Mouse (Mus musculus) cerebellum, adult 2 months (tissue): ENCODE data around the gene Crebrf. TPM values are rescaled to one million over a fixed set of nuclear protein-coding genes. Genes with fewer than 3 reads are reported as not detected.

Experiments used
- DNase-seq, 2 experiments: peaks; one replicate each; pipeline ENCODE4 v3.0.0; 2021
- H3K27ac ChIP-seq: fragments of 200-500 bp; 2 replicates; pipeline ENCODE4 v1.5.1; 2012; ENCODE audit warnings: low read length, control low read depth, inconsistent platforms; ENCODE audit not compliant: insufficient read depth
- H3K27me3 ChIP-seq: fragments of 200-500 bp; 2 replicates; pipeline ENCODE4 v1.6.1; 2012; ENCODE audit warnings: inconsistent platforms, mild to moderate bottlenecking, low read length, moderate library complexity; ENCODE audit not compliant: control insufficient read depth, insufficient read depth
- H3K4me1 ChIP-seq: fragments of 200-500 bp; 2 replicates; pipeline ENCODE4 v1.6.1; 2011; ENCODE audit warnings: low read length; ENCODE audit not compliant: control insufficient read depth, insufficient read depth
- H3K4me3 ChIP-seq: fragments of 200-500 bp; replicated peaks from 2 replicates; pipeline ENCODE3; 2011; ENCODE audit warnings: mild to moderate bottlenecking, low read depth, low read length, control low read depth; ENCODE audit not compliant: insufficient read depth
- CTCF ChIP-seq: fragments of 200-500 bp; IDR thresholded peaks from 2 replicates; pipeline ENCODE4 v1.5.1; 2011; ENCODE audit warnings: low read depth, mild to moderate bottlenecking, control low read depth, low read length, moderate library complexity, borderline replicate concordance; ENCODE audit not compliant: insufficient read depth
- POLR2A ChIP-seq: fragments of 200-500 bp; IDR thresholded peaks from 2 replicates; pipeline ENCODE4 v1.6.1; 2011; ENCODE audit warnings: low read length, control low read depth, borderline replicate concordance; ENCODE audit not compliant: insufficient read depth
- WGBS: fragments of 180-500 bp; shearing (Covaris S2); methylation state at CpG from one replicate; pipeline ENCODE4 v1.1.7; 2018; 5-methylcytosine and 5-hydroxymethylcytosine counted together
- polyA plus RNA-seq: library from polyadenylated mRNA; depleted of rRNA; stranded (reverse); fragments of >200 nt; gene quantifications from 2 replicates; pipeline ENCODE4 v1.2.3, GENCODE M21; 2012

Gene Crebrf
- polyA plus RNA-seq, 1 experiment: 20.2 TPM

DNA sequence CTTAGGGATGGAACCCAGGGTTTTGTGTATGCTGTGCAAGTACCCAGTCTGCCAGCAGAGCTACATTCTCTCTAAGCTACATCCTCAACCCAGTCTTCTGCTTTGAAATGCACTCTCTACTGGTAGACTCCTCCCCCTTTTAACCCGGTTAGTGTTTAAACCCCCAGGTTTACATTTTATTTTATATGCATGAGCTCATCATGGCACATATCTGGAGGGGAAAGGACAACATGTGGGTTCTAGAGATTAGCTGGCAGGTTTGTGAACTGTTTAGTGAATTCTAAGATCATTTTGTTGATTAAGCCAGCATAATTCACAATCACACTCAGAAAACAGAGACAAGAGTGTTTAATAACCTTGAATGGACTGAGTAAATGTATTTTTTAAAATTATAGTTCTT lies 9.3 kb downstream of the Crebrf start:
- H3K27ac ChIP-seq: no peak overlapping the region
- no peak for DNase-seq
- TF ChIP-seq CTCF: no peak
- no peak for TF ChIP-seq POLR2A
- WGBS: 61% methylated on average over 1 of the region's 1 CpGs
- H3K4me3 ChIP-seq: no peak overlapping the region
- H3K27me3 ChIP-seq: no peaks in the 10 kb centered on the region
- peaks cover 4% of the 10 kb centered on the region; the same call in 1 of the 2 replicates for H3K4me1 ChIP-seq

DNA sequence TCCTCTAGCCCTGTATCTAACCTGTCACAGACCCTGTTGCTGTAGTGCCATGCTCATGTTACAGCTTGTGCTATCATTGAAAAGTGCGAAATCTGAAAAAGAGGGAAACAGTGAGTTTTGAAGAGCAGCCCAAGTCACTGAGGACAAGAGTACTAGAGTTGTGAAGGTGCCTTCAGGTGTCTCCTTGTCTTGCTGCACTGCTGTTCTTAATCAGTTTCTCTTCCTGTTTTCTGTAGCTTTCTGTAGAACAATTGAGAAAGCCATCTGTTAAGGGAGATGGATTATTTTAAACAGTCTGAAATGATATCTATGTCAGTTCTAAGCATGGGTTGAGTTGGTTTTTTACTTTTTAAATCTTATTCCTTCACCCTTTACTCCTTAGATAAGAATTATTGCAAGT lies 11.2 kb downstream of the Crebrf start:
- H3K4me3 ChIP-seq: no peak overlapping the region
- no peak overlapping the region for H3K27ac ChIP-seq
- H3K4me1 ChIP-seq: peaks cover 4% of the 10 kb centered on the region; the same call in 1 of the 2 replicates
- DNase-seq: no peak
- 84% methylated on average over 1 of the region's 1 CpGs for WGBS
- H3K27me3 ChIP-seq: no peaks in the 10 kb centered on the region
- TF ChIP-seq CTCF: no peak
- no peak for TF ChIP-seq POLR2A

DNA sequence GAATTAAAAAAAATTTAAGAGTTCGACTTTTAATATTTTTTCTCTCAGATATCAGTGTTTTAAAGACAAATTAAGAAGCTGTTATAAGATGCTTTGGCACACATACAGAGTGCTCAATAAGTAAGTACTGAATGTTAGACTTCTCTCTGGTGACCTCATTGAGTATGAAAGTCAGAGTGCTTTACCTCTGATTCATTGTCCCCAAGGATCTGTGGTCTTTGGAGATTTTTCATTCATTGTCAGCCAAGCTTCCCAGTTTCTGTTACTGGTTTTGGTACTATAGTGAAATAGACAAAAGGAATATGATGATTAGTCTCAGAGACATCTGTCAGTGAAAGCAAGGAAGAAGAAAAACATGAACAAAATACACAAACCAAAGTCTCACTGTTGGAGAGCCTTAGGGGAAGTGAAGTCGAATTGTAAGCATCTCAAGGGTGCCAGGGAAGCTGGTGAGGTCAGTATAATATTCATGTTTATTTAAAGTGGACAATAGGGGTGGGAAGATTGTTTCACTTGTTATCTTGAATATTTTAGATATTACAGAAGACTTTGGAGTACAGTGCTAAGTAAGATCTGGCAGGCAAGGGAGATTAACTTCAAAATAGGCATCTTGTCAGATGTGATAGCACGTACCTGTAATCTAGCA lies 11.8 kb downstream of the Crebrf start:
- Histone ChIP-seq H3K27ac (no peak overlapping the region), H3K4me3 (no peak overlapping the region), H3K4me1 (peaks cover 4% of the 10 kb centered on the region; the same call in 1 of the 2 replicates), H3K27me3 (no peaks in the 10 kb centered on the region)
- TF ChIP-seq CTCF (no peak), POLR2A (no peak)
- 62% methylated on average over 3 of the region's 3 CpGs for WGBS
- no peak for DNase-seq

DNA sequence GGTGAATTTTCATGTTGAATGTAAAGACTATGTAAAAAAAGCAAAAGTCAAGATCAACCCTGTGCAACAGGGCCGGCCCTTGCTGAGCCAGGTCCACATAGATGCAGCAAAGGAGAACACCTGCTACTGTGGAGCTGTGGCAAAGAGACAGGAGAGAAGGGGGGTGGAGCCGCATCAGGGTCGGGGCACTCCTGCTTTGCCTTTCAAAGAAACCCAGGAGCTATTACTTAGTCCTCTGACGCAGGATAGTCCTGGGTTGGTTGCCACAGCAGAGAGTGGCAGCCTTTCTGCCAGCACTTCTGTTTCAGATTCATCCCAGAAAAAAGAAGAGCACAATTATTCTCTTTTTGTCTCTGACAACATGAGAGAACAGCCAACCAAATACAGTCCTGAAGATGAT lies 27.1 kb downstream of the Crebrf start:
- 55% methylated on average over 4 of the region's 4 CpGs for WGBS
- no peak for TF ChIP-seq CTCF
- TF ChIP-seq POLR2A: no peak
- H3K4me1 ChIP-seq: no peaks in the 10 kb centered on the region

DNA sequence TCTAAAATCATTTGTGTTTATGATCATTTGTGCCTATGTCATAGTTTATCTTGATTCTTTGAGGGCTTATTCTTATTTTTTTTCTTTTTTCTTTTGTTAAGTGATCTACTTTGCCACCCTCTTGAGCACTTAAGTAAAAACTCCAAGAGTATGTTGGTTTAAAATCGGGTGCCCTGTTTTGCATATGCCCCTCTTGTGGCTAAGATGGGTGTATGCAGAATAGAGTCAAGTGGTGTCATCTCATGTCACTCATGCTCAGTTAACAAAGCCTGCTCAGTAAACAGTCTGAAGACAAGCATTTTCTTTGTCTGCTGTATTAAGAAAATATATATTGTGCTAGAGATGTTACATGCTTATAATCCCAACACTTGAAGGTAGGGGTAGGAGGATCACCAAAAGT lies 27.8 kb downstream of the Crebrf start:
- Histone ChIP-seq H3K27me3 (no peaks in the 10 kb centered on the region), H3K4me1 (no peaks in the 10 kb centered on the region), H3K4me3 (no peak overlapping the region), H3K27ac (no peak overlapping the region)
- WGBS: 65% methylated on average over 1 of the region's 1 CpGs
- no peak for DNase-seq
- TF ChIP-seq CTCF (no peak), POLR2A (no peak)

More for the DNA sequence above, 27.1 kb downstream of the Crebrf start:
- Histone ChIP-seq H3K27ac (no peak overlapping the region), H3K27me3 (no peaks in the 10 kb centered on the region), H3K4me3 (no peak overlapping the region)
- no peak for DNase-seq

DNA sequence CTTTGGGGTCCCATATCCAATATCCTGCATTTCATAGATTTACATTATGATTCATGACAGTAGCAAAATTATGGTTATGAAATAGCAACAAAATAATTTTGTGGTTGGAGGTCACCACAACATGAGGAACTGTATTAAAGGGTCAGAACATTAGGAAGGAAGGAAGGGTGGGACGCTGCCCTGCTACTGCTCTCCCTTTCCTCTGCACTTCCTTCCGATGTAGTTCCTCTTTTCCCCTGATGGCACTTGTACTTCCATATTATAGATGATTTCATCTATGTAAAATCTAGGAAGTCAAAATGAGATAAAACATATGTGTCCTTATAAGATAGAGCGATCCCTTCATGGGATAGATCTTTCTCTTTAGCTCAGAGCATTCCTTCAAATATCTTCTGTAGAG lies 34.5 kb downstream of the Crebrf start:
- no peak overlapping the region for H3K27ac ChIP-seq
- no peak overlapping the region for H3K4me3 ChIP-seq
- no peaks in the 10 kb centered on the region for H3K27me3 ChIP-seq
- WGBS: 94% methylated on average over 3 of the region's 3 CpGs
- DNase-seq: no peak
- H3K4me1 ChIP-seq: no peaks in the 10 kb centered on the region
- TF ChIP-seq CTCF (no peak), POLR2A (no peak)

DNA sequence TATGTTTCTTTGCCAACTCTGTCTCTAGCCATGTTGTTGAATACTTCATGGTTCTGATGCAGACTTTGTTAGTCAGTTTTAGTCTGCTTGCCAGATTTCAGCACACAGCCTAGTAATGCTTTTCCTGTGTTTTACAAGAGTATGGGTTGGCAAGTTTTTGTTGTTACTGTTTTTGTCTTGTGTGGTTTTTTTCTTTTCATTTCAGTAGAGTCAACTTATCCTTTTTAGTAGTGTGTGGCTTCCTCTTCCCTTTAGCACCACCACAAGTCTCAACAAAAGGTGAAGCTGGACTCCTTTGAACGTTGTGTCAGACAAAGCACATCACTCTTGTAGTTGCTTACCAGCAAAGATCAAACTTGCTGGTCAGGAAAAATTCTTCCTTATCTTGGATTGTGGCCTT lies 36.8 kb downstream of the Crebrf start:
- no peak overlapping the region for H3K4me3 ChIP-seq
- H3K27ac ChIP-seq: no peak overlapping the region
- H3K4me1 ChIP-seq: no peaks in the 10 kb centered on the region
- no peaks in the 10 kb centered on the region for H3K27me3 ChIP-seq
- 81% methylated on average over 1 of the region's 1 CpGs for WGBS
- no peak for TF ChIP-seq CTCF
- no peak for TF ChIP-seq POLR2A
- DNase-seq: no peak

DNA sequence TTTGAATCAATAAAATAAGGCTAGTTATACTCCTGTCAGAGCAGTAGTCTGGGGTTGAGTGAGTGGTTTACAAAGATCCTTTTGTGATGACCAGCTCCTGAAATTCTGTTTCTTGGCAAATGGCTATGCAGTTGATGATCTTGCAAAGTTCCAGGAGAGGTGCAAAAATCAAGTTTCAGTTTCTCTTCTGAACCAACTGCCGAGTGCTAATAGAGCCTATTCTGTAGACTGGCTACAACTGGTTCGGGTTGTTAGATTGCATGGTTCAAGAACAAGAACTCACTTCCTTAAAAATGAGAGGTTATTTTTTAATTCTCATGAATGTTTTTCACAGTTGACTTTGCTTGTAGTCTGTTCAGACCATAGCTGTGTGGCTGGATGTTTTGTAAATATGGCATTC lies 38.0 kb downstream of the Crebrf start:
- Histone ChIP-seq H3K27ac (no peak overlapping the region), H3K4me1 (no peaks in the 10 kb centered on the region), H3K27me3 (no peaks in the 10 kb centered on the region), H3K4me3 (no peak overlapping the region)
- 86% methylated on average over 2 of the region's 2 CpGs for WGBS
- DNase-seq: no peak
- TF ChIP-seq POLR2A (no peak), CTCF (no peak)
